Mouse (Mus musculus) urinary bladder, postnatal 14 days (tissue): ENCODE measurements around the gene Spata17.

Experiments
- DNase-seq: peaks from one replicate; pipeline ENCODE4 v3.0.0; 2021; ENCODE audit warnings: low spot score

Gene Spata17

DNA sequence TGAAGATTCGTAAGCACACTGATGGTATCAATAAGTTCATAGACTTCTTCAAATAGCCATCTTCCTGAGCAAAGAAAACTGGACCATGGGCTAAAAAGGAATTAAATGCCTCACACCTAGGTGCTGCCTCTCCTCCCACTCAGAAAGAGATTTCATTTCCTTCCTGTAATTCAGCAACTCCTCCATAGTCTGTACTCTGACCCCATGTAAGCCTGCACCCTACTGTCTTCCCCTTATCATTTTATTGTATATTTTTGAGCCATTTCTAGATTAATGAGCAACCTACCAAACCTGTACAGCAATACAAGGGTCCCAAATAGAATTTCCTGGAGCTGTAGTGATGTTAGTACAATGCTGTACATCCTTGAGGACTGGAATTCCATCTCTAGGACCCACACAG lies 211.0 kb downstream of the Spata17 start:
- no peak for DNase-seq

DNA sequence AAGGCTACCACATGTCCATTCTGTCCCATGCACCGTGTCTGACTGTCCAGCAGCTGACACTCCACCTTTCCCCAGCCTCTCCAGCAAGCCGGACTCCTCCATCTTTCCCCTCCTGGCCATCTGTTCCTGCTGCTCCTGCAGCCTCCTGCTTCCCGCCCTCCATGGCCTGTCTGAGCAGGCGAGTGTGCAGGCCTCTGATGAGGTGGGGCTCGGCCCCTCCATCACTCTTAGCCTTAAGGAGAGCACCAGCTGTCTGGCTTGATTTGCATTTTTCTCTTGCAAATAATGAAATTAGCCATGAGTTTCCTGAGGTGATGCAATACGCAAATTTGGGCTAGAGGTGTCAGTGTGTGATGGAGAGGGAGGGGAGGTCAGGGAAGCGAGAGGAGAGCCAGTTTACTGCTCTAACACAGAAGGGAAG lies 211.8 kb downstream of the Spata17 start:
- no peak for DNase-seq

DNA sequence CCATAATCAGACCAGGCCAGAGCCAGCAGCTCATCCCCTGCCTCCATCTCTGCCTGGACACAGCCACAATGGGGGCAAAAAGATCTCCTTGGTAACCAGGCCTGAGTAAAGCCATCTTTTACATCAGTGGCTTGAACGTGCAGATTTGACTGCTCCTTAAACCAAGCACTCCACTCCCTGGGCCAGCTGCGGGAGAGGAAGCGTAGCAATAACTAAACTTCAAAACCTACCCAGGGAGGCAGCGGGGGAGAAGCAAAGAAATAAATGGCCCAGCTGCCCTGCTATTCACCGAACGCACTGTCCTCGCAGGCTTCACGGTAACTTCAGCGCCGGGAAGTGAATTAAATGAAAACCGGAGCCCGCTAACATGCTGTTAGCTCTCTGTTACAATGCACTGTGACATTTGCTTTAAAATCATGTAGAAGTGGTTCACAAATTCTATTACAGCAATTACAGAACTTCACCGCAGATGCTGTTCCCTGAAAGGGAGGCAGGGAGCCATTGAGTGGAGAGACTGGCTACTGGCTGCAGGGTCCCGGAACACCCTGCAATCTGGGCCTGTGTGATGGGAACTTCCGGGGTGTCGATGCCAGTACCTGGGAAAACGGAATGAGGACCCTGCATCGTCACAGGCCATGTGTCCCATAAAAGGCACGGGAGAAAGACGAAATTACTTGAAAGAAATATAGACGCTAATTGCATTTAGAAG lies 217.5 kb downstream of the Spata17 start:
- no peak for DNase-seq
